Mouse (Mus musculus): Measurements from ENCODE around the gene 2310034G01Rik. TPM values are rescaled to one million over a fixed set of nuclear protein-coding genes. Genes with fewer than 3 reads are reported as not detected.

2310034G01Rik gene
- polyA plus RNA-seq, 1 experiment from 2014 or later: 2.2 TPM

- H3K27me3 ChIP-seq: peaks cover 57% of the 10 kb centered on the region
- H3K36me3 ChIP-seq (ENCODE audit: poor library complexity, severe bottlenecking): peaks cover 20% of the 10 kb centered on the region; the same call in 1 of the 2 replicates
- H3K4me1 ChIP-seq: peaks cover 28% of the 10 kb centered on the region
- WGBS: 1% methylated on average over 47 of the region's 47 CpGs
- H3K9me3 ChIP-seq (replicated peaks): no peaks in the 10 kb centered on the region
- ATAC-seq: peak; percentile 76
- H3K4me2 ChIP-seq: peak overlapping the region; percentile 82
- peak overlapping the region; percentile 42 for H3K4me3 ChIP-seq
- H3K9ac ChIP-seq: peak overlapping the region; percentile 64
- H3K27ac ChIP-seq: no peak overlapping the region
Measured at GRCm38 (mm10) chr19:46308706-46309435, 41.2 kb downstream of the 2310034G01Rik start.

GRCm38 (mm10) chr19:46308303-46308702 is 41.8 kb downstream of the 2310034G01Rik start:
- H3K9ac ChIP-seq: no peak overlapping the region
- no peak for ATAC-seq
- peak overlapping the region; percentile 82 for H3K4me2 ChIP-seq
- peaks cover 20% of the 10 kb centered on the region; the same call in 1 of the 2 replicates for H3K36me3 ChIP-seq (ENCODE audit: poor library complexity, severe bottlenecking)
- no peak overlapping the region for H3K27ac ChIP-seq
- 53% methylated on average over 16 of the region's 16 CpGs for WGBS
- peaks cover 28% of the 10 kb centered on the region for H3K4me1 ChIP-seq
- H3K27me3 ChIP-seq: peaks cover 51% of the 10 kb centered on the region
- peak overlapping the region; percentile 42 for H3K4me3 ChIP-seq
- H3K9me3 ChIP-seq (replicated peaks): no peaks in the 10 kb centered on the region

GRCm38 (mm10) chr19:46307781-46308180 is 42.3 kb downstream of the 2310034G01Rik start:
- ATAC-seq: no peak

DNA sequence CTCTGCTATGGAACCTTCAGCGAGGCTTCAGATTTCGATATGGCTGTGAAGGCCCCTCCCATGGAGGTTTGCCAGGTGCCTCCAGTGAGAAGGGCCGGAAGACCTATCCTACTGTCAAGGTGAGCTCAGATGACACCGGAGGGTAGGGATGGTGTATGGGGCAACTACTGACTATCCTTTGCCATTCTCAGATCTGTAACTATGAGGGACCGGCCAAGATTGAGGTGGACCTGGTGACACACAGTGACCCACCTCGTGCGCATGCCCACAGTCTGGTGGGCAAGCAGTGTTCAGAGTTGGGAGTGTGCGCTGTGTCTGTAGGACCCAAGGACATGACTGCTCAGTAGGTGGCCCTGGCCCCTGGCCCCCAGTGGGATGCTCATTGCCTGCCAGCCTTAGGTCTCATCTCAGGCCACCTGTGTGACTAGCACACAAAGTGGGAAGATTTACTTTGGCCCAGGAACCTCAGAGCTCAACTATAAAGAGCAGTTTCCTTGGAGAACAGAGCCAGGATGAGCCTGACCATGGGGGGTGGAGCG is 43.3 kb downstream of the 2310034G01Rik start:
- H3K27ac ChIP-seq: no peak overlapping the region
- no peaks in the 10 kb centered on the region for H3K9me3 ChIP-seq (replicated peaks)
- peaks cover 28% of the 10 kb centered on the region for H3K4me1 ChIP-seq
- H3K9ac ChIP-seq: no peak overlapping the region
- peaks cover 42% of the 10 kb centered on the region for H3K27me3 ChIP-seq
- 90% methylated on average over 9 of the region's 9 CpGs for WGBS
- no peak for ATAC-seq
- peaks cover 8% of the 10 kb centered on the region; the same call in 1 of the 2 replicates for H3K36me3 ChIP-seq (ENCODE audit: poor library complexity, severe bottlenecking)
- H3K4me2 ChIP-seq: no peak overlapping the region
- no peak overlapping the region for H3K4me3 ChIP-seq

More at GRCm38 (mm10) chr19:46307781-46308180, 42.3 kb downstream of the 2310034G01Rik start:
- Histone ChIP-seq H3K4me1 (peaks cover 28% of the 10 kb centered on the region), H3K9ac (no peak overlapping the region), H3K27me3 (peaks cover 46% of the 10 kb centered on the region), H3K4me3 (no peak overlapping the region), H3K27ac (no peak overlapping the region), H3K4me2 (no peak overlapping the region), H3K36me3 (ENCODE audit: poor library complexity, severe bottlenecking) (peaks cover 17% of the 10 kb centered on the region; the same call in 1 of the 2 replicates), H3K9me3 (replicated peaks) (no peaks in the 10 kb centered on the region)
- 76% methylated on average over 16 of the region's 16 CpGs for WGBS

DNA sequence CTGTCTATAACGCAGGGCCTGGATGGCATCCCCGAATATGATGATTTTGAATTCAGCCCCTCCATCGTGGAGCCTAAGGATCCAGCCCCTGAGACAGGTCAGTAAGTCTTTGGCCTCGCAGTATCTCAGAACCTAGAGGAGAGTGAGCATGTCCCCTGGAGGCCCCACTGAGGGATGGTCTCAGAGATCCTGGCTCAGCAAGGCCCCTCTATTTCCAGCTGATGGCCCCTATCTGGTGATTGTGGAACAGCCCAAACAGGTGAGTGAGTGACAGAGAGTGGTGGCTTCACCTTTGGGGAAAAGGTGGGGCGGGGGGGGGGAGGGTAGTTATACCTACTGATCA is 43.9 kb downstream of the 2310034G01Rik start:
- Histone ChIP-seq H3K9me3 (replicated peaks) (no peaks in the 10 kb centered on the region), H3K27me3 (peaks cover 42% of the 10 kb centered on the region), H3K36me3 (ENCODE audit: poor library complexity, severe bottlenecking) (0 out of 2 replicates have a peak, but pooled peaks cover 4% of the 10 kb centered on the region), H3K9ac (0 out of 2 replicates have a peak overlapping the region, but pooled peaks have one; percentile 12), H3K4me3 (peak overlapping the region; percentile 56; the same call in 1 of the 2 replicates), H3K4me1 (peaks cover 28% of the 10 kb centered on the region), H3K4me2 (peak overlapping the region; percentile 94), H3K27ac (no peak overlapping the region)
- 53% methylated on average over 5 of the region's 5 CpGs for WGBS
- no peak for ATAC-seq

DNA sequence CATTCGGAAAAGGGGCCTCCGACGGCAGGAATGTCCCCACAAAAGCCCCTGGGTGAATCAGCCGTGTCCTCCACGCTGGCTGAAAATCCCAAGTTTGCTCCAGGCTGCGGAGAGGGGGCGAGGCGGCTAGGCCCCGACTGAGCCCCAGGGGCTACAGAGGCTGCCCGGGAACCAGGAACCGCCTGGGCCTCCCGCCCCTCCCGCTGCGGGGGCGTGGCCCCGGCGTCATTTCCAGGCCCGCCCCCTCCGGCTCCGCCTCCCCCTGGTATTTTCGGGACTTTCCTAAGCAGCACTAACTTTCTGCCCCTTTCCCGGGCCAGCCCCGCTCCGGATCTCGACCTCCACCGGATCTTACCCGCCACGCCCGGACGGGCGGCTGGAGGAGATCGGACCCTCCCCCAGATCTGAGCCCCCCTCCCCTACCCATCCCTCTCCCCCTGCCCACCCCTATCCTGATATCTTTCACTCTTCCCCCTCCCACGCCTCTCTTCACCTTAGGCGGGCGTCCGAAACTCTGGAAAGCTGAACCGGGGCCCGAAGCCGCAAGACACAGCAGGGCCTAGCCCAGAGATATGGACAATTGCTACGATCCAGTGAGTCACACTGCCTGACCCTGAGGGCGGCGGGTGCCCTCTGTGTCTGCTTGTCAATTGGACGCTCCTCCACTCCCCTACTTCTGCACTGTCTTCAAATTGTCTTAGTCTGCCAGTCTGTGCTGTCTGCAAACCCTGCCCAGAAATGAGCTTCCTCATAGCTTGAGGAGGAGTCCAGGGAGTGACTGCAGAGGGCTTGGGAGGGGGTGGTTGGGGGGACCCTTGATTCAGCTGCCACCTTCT is 44.5 kb downstream of the 2310034G01Rik start:
- Histone ChIP-seq H3K36me3 (ENCODE audit: poor library complexity, severe bottlenecking) (no peaks in the 10 kb centered on the region), H3K9ac (peak overlapping the region; percentile 69), H3K4me3 (peak overlapping the region; percentile 56), H3K27me3 (peaks cover 42% of the 10 kb centered on the region), H3K4me2 (peak overlapping the region; percentile 94), H3K4me1 (peaks cover 28% of the 10 kb centered on the region), H3K9me3 (replicated peaks) (no peaks in the 10 kb centered on the region), H3K27ac (no peak overlapping the region)
- WGBS: under 1% methylated on average over 42 of the region's 43 CpGs
- ATAC-seq: peak; percentile 44

- H3K9ac ChIP-seq: peak overlapping the region; percentile 69
- 0 out of 2 replicates have a peak, but pooled peaks have one; percentile 23 for ATAC-seq
- 1% methylated on average over 34 of the region's 34 CpGs for WGBS
Measured at GRCm38 (mm10) chr19:46304908-46305333, 45.2 kb downstream of the 2310034G01Rik start.

DNA sequence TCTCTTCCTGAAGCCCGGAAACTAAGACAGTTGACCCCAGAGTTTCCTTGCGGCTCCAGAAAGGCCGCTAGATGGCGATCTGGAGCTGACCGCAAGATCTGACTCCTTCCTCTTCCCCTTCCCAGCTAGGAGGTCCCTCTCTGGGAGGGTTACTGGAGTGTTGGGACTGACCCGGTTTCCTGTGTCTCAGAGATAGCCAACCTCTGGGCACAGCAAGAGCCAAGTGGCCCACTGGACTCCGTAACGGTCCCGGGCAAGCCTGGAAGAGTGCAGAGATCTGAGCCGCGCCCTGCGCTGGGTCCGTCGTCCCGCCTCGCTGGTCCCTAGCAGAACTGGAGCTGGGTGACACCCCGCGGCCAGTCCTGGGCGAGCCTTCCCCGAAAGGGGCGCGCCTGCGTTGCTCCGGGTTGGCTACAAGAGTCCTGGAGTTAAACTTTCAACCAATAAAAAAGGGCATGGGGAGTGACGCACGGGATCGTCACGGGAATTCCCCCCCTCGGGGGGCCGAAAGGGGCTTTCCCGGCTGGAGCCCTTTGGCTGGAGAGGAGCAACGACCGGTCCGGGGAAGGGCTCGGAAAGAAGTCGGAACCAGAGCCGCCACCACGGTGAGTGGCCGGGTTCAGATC is 45.8 kb downstream of the 2310034G01Rik start, which contains the start of gene Nfkb2:
TSS of gene Nfkb2 (plus strand) at position 105 of the 626 bp plus-strand sequence.
- H3K9me3 ChIP-seq (replicated peaks): no peaks in the 10 kb centered on the region
- peak within 1 kb of the TSS; percentile 94 for H3K4me2 ChIP-seq
- peak within 1 kb of the TSS; percentile 56 for H3K4me3 ChIP-seq
- H3K9ac ChIP-seq: peak within 1 kb of the TSS; percentile 69
- H3K27me3 ChIP-seq: peaks cover 42% of the 10 kb centered on the region
- 0% methylated on average over 39 of the region's 39 CpGs for WGBS
- no peaks in the 10 kb centered on the region for H3K36me3 ChIP-seq (ENCODE audit: poor library complexity, severe bottlenecking)
- peak; percentile 80 for ATAC-seq
- peaks cover 28% of the 10 kb centered on the region for H3K4me1 ChIP-seq
- 0 out of 2 replicates have a peak within 1 kb of the TSS, but pooled peaks have one; percentile 7 for H3K27ac ChIP-seq

More at GRCm38 (mm10) chr19:46304908-46305333, 45.2 kb downstream of the 2310034G01Rik start:
- Histone ChIP-seq H3K27me3 (peaks cover 42% of the 10 kb centered on the region), H3K9me3 (replicated peaks) (no peaks in the 10 kb centered on the region), H3K4me2 (peak overlapping the region; percentile 94), H3K4me3 (peak overlapping the region; percentile 56), H3K4me1 (peaks cover 28% of the 10 kb centered on the region), H3K27ac (no peak overlapping the region), H3K36me3 (ENCODE audit: poor library complexity, severe bottlenecking) (no peaks in the 10 kb centered on the region)

GRCm38 (mm10) chr19:46303251-46304215 is 46.6 kb downstream of the 2310034G01Rik start:
- Histone ChIP-seq H3K27me3 (peaks cover 39% of the 10 kb centered on the region), H3K4me2 (peak overlapping the region; percentile 94), H3K27ac (no peak overlapping the region), H3K9me3 (replicated peaks) (no peaks in the 10 kb centered on the region), H3K36me3 (ENCODE audit: poor library complexity, severe bottlenecking) (no peaks in the 10 kb centered on the region), H3K9ac (no peak overlapping the region), H3K4me3 (peak overlapping the region; percentile 56), H3K4me1 (peaks cover 23% of the 10 kb centered on the region)
- 60% methylated on average over 18 of the region's 18 CpGs for WGBS
- no peak for ATAC-seq

GRCm38 (mm10) chr19:46302551-46302950 is 47.6 kb downstream of the 2310034G01Rik start:
- Histone ChIP-seq H3K27me3 (peaks cover 29% of the 10 kb centered on the region), H3K36me3 (ENCODE audit: poor library complexity, severe bottlenecking) (no peaks in the 10 kb centered on the region), H3K4me1 (peaks cover 23% of the 10 kb centered on the region), H3K9ac (peak overlapping the region; percentile 18; the same call in 1 of the 2 replicates), H3K27ac (no peak overlapping the region), H3K4me2 (no peak overlapping the region), H3K9me3 (replicated peaks) (no peaks in the 10 kb centered on the region), H3K4me3 (no peak overlapping the region)
- no peak for ATAC-seq
- WGBS: 90% methylated on average over 4 of the region's 4 CpGs

Measured in forebrain, embryonic 13.5 days (tissue).